Mouse (Mus musculus): ENCODE results near the gene Nav2. TPM values are rescaled to one million over a fixed set of nuclear protein-coding genes. Genes with fewer than 3 reads are reported as not detected.

Gene Nav2
- polyA plus RNA-seq, 1 experiment, result 0.01 TPM

DNA sequence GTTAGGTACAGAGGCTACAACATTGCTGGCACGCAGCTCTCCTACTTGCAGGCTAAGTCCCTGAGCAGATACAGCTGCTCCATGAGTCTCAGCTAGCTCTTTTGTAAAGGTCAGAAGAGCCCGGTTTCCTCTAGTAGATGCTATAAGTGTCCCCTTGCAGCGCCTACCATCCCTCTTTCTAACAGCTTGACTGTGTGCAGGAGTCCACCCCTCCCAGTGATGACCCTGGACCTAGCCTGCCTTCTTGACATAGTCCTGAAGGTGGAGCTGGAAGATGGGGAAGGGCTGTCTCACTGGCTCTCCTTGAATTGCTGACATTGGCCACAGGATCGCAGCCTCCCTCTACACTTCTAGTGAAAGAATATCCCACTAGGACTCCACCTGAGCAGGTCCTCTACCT is 708.6 kb downstream of the Nav2 start:
- no peak for TF ChIP-seq GATA1 (IDR thresholded peaks at IDR 0.05; ENCODE audit: low read length)

DNA sequence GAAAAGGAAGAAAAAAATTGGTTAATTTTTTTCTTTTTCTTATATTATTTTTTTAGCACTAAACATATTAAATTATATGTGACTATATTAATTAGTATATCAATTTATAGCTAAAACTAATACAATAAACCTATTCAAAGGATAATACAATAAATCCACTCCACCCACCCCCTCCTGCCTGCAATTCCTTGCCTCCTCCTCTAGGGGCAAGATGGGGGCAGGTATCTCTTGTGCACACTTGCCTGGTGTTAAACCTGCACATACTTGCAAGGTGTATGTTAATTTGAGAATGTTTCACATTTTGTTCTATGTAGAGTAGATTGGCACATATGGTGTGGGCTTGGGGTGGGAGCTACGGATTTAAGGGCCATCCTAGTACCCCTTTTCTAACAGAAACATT is 711.6 kb downstream of the Nav2 start:
- no peak for TF ChIP-seq GATA1 (IDR thresholded peaks at IDR 0.05; ENCODE audit: low read length)

DNA sequence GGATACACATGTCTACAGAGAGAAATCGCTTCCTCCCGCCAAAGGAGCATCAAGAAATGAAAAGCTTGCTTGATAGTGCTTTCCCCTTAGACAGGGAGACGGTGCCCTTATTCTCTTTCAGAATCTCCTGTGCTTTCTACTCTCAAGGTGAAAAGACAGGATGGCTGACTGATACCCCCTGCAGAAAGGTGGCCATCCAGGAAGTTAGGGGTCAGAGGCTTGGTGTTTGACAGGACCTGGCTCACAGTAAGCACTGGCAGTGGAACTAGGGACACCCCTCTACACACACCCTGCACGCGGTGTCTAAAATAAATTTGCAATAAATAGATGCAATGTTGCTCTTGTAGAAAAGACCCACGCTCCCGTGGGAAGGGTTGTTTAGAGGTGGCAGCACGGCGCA is 723.4 kb downstream of the Nav2 start:
- TF ChIP-seq GATA1 (IDR thresholded peaks at IDR 0.05; ENCODE audit: low read length), result no peak

DNA sequence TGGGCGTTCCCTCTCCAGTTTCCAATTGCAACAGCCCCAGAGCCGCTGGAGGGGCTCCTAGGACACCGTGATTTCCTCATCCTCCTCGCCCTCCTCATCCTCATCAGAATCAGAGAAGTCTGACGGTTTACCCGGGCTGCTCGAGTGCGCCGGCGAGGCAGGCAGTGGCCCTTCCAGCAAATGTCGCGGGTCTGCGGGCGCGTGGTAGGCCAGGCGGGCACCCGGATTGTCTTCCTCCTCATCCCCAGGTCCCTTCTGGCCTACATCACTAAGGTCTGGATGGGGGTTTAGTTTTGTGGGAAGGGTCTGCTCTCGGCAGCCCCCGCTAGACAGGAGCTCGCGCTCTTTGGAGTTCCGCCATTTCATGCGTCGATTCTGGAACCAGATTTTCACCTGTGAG is 723.9 kb downstream of the Nav2 start:
- TF ChIP-seq GATA1 (IDR thresholded peaks at IDR 0.05; ENCODE audit: low read length), result no peak

DNA sequence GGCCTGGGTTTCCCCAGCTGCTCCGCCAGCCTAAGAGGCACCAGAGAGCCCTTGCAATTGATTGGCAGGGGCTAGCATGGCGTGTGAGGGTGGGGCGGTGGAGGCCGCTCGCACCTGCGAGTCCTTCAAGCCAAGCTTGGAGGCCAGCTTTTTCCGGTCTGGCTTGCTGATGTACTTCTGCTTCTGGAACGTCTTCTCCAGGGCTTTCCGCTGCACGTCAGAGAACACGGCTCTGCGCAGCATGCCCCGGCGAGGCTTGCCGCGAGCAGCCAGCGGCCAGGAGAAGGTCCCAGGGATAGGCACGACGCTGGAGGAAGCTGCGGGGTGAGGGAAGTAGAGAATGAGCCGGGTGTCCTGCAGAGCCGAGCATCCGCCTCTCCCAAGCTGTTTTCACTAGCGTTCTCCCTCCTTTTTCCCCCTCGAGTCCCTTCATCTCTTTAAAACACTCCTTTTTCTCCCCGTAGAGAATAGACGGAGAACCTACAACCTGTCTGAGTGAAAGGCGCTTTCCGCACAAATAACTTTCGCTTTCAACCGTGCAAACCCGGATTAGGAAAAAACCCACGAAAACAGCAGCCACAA is 725.0 kb downstream of the Nav2 start:
- TF ChIP-seq GATA1 (IDR thresholded peaks at IDR 0.05; ENCODE audit: low read length), result no peak

DNA sequence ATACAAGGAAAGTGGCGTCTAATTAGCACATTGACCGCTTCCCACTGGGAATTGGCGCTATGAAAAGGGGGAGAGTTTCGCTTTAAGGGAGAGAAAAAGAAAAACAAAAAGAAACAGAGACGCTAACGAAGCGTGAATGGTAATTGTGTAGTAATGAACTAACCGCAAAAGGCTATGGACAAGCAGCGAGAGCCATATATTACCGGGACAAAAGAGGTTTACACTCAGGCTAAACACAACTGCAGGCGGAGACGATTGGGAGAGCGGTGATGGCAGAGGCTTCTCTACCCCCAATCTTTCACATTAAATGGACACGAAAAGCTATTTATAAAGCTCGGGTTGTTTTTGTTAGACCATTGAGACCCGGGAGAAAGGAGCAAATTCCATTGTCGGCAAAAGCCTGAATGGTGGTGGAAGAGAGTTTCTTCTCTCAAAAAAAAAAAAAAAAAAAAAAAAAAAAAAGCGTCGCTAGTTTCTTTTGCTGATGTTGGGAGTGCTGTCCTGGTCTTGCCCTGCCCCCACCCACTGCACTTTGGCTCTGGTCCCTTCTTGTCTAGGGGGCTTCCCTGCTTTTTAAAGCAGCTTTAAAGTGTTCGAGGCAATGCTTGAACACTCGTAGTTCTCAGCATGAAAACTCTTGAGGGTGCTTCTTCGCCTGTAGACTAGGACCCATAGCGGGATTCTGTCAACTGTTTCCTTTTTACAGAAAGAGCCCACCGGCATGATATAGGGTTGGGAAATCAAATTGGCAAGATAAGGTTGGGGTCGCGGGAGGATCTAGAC is 726.0 kb downstream of the Nav2 start:
- TF ChIP-seq GATA1 (IDR thresholded peaks at IDR 0.05; ENCODE audit: low read length), result no peak

DNA sequence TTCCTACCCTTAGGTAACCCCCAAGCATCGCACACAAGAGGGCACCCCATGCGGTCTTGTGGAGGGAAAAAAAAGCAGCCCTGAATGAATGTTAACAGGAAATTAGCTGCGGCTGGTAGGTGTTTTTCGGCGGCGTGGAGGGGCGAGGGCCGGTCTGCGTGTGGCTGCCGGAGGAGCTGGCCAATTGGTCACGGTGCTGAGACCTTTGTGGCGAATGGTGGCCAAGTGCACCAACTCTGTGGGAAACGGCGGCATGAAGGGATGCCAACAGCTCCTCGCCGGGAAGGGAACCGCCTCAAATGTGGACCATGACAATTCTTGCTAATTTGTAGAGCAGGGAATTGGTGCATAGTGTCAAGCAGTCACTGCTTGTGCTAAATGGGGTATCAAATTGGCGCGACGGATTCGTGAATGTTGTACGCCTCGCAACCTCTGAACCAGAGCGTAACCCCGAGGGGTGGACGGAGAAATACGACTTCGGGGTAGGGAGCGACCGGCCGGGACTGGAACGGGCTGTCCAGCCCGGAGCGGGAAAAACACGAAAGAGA is 726.6 kb downstream of the Nav2 start:
- TF ChIP-seq GATA1 (IDR thresholded peaks at IDR 0.05; ENCODE audit: low read length), result no peak

DNA sequence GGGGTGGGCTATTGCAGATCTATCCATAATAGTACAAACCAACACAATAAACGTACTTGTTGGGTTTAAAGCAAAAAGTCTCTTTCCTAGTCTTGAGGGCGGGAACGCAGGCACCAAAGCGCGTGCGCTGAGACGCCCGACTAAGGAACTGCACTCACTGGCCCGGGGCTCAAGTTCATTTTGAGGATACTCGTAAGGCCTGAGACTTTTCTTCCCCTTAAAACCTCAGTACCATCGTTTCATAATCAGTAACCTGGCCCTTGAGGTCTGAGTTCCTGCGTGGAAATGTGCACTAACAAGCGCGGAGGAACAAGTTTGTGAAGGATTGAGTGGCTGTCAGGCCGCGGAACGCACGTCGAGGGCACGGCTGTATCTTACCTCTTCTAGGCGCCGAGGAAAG is 727.5 kb downstream of the Nav2 start:
- no peak for TF ChIP-seq GATA1 (IDR thresholded peaks at IDR 0.05; ENCODE audit: low read length)

DNA sequence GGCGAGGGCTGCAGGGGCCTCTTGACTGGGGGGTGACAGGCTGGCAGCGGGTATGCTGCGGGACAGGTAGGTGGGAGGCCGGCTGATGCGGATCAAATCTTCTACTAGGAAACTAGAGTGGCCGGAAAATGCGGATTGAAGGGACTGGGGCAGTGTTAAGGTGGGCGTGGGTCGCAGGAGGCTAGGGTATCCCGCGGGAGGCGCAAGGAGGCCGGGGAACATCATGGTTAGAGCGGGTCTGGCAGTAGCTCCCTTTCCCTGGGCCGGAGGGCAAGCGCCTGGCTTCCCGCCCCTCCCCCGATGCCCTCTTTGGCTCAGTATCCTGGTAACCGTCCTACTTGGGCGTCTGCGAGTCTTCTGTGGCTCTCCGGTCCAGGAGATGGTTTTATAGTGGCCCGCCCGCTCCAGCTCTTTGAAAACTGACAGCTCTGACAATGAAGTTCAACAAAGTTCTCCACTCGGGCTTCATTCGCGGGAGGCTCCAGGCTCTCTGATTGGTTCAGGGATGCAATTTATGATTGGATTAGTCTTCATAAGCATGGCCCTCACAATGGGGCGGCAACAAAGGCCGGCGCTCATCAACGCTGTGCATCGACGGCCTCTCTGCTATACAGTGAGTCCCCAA is 728.1 kb downstream of the Nav2 start, which contains the start of gene Dbx1:
TSS of gene Dbx1 (minus strand) at position 359 of the 625 bp plus-strand sequence.
- TF ChIP-seq GATA1 (IDR thresholded peaks at IDR 0.05; ENCODE audit: low read length), result no peak

DNA sequence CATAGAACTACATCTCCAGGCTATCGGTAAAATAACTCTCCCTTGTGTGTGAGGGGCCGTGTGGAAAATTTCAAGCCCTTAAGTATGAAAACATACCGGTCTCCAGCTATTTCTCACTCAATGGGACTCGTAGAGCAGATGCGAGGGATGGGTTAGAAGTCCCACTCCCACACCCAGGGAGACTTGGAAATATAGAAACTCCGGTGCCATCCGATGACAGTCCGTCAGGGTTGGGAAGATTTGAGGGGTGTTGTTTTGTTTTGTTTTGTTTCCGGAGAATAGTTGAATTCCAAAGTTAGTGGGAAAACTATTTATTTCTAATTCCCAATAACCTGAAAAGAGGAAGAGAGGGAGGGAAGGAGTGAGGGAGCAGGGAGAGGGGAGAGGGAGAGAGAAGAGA is 728.8 kb downstream of the Nav2 start:
- TF ChIP-seq GATA1 (IDR thresholded peaks at IDR 0.05; ENCODE audit: low read length), result no peak

DNA sequence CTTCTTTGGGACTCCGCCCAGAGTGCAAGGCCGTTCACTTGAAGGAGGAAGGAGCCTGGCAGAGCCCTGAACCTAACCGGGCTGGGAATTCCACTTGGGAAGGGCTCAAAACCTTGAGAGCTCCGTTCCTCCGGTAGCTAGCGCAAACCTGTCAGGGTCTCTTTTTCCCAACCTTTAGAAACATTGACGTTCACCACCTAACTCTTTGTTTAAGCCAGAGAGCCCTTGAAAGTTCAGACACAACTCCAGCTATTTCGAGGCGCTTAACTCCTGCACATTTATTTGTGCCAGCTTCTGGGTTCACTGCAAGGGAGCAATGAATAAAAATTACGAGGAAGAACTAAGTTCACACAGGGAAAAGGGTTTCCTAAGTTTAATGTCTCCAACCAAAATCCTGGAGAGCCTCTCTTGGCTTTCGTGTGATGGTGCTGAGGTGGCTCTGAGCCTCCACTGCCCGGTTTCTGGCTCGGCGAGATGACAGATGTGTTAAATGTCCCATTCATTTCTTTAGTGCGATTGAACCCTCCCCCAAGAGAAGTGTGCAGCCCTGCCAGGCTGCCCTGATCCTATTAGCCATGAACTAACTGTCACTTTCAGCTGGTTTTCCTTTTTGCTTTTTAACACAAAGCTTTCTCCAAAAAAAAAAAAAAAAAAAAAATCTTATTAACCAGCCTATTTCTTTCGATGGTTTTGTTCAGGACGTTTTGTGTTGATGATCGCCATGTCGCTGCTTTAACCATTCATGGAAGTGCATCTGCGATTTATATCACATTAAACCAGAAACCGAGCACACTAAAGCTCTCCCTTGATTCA is 729.5 kb downstream of the Nav2 start:
- TF ChIP-seq GATA1 (IDR thresholded peaks at IDR 0.05; ENCODE audit: low read length), result no peak

DNA sequence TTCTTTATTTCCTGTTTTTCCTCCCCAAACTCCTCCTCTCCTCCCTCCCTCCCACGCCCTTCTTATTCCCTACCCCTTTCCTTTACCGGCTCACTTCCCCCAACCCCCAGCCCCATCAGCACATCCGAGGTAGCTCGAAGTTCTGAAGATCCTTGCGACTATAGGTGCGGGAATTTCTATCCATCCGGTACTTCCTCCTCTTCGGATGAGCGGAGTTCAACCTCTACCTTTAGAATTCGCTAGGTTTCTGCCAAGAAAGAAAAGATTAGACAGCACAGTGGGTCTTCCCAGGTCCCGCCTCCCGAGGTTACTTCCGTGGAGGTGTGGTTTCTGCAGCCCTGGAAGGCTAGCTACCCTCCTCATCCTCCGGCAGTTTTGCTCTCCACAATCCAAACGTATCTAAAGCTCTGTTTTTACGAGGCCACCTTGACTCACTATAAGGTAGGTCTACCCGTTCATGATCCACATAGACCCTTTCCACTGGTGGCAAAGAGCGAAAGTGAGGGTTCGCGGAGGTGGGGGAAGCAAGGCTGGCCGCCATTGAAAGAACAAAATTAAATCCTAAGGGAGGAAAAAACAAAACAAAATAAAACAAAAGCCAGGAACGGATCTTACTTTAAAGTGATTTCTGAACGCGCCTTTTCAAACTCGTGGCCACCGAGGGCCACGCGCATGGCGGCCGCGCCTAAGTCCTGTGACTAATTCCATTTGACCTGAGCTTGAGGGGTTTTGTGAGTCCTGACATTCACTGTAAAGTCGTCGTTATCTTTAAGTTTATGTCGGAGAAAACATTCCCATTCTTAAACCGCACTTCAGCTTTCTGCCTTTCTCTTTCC is 730.6 kb downstream of the Nav2 start:
- no peak for TF ChIP-seq GATA1 (IDR thresholded peaks at IDR 0.05; ENCODE audit: low read length)

DNA sequence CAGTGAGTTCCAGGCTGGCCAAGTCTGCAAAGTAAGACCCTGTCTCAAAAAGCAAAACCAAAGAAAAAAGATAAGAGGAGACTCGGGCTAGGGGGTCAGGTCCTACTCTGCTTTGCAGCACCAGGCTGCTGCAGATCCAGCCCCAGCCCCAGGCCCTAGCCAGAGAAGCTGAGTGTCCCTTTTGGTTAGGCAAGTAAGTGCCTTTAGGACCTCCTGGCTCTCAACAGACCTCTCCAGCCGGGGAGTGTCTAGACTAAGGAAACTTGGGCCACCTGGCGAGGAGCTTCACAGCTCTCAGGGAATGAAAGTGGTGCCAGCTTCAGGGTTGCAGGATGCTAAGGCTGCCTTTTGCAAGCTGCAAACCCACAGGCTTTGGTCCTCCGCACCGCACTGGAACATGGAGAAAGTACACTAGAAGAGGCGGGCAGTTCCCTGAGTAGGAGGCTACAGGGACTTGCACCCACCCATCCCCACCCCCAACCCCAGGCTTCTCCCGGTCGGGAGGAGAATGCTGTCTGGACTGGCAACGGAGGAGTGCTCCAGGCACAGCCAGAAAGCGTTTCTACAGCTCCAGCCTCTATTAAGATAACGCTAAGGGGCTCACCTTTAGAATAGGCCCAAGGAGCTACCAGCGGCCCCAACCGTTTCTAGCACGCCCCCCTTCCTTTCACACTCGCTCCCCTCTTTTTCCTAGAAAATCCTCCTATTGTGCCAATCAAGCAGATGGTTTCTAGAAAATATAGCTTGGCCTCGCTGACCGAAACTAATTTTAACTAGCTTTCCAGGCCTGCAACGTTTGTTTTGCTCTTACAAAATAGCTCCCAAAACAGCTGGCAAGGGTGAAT is 731.6 kb downstream of the Nav2 start:
- TF ChIP-seq GATA1 (IDR thresholded peaks at IDR 0.05; ENCODE audit: low read length), result no peak

Data from G1E-ER4 (cell line).